Mouse (Mus musculus) midbrain, embryonic 11.5 days (tissue): ENCODE results near the gene Madcam1. TPM values are rescaled to one million over a fixed set of nuclear protein-coding genes. Genes with fewer than 3 reads are reported as not detected.
A peak's percentile ranks its signal among the peaks of the same experiment; 100 is the strongest.

Experiments
- ATAC-seq: fragments of 200-750 bp; cut with Nextera tagmentation; 2 replicates; pipeline ENCODE4 v1.8.0; 2017; ENCODE audit warnings: moderate TSS enrichment, moderate library complexity; ENCODE audit not compliant: low FRiP score
- DNase-seq: peaks from one replicate; pipeline ENCODE4 v3.0.0; 2015; ENCODE audit warnings: low spot score; ENCODE audit errors: missing footprints
- H3K27ac ChIP-seq: fragments of 300-500 bp; sonication (generic); 2 replicates; pipeline ENCODE4 v1.5.1; 2014; ENCODE audit warnings: low read depth, low read length
- H3K27me3 ChIP-seq: fragments of 300-500 bp; sonication (generic); 2 replicates; pipeline ENCODE4 v1.6.1; 2014; ENCODE audit warnings: mild to moderate bottlenecking, low read length, moderate library complexity, mixed read lengths; ENCODE audit not compliant: control insufficient read depth, insufficient read depth
- H3K36me3 ChIP-seq: fragments of 300-500 bp; sonication (generic); 2 replicates; pipeline ENCODE4 v1.6.1; 2014; ENCODE audit warnings: mild to moderate bottlenecking, low read length, moderate library complexity, mixed read lengths; ENCODE audit not compliant: control insufficient read depth, insufficient read depth
- H3K4me1 ChIP-seq: fragments of 300-500 bp; sonication (generic); 2 replicates; pipeline ENCODE4 v1.6.1; 2014; ENCODE audit warnings: low read length; ENCODE audit not compliant: control insufficient read depth, insufficient read depth
- H3K4me2 ChIP-seq: fragments of 300-500 bp; sonication (generic); 2 replicates; pipeline ENCODE4 v1.6.1; 2014; ENCODE audit warnings: mild to moderate bottlenecking, moderate library complexity
- H3K4me3 ChIP-seq: fragments of 300-500 bp; sonication (generic); 2 replicates; pipeline ENCODE4 v1.5.1; 2014; ENCODE audit warnings: low read depth, low read length
- H3K9ac ChIP-seq: fragments of 300-500 bp; sonication (generic); 2 replicates; pipeline ENCODE4 v1.6.1; 2014; ENCODE audit warnings: low read length
- H3K9me3 ChIP-seq: fragments of 300-500 bp; sonication (generic); 2 replicates; pipeline ENCODE4 v1.6.1; 2016; ENCODE audit warnings: low read length; ENCODE audit not compliant: control insufficient read depth
- WGBS: fragments of 180-500 bp; shearing (Covaris S2); extraction: QIAGEN DNeasy Blood & Tissue Kit; methylation state at CpG from one replicate; pipeline ENCODE4 v1.1.7; 2014; 5-methylcytosine and 5-hydroxymethylcytosine counted together
- polyA plus RNA-seq: library from polyadenylated mRNA; unstranded; fragments of >200 nt; fragmentation: Nextera tagmentation; extraction: Ambion mirVana; gene quantifications from 2 replicates; pipeline ENCODE4 v1.2.1, GENCODE M21; 2014

The Madcam1 gene
- polyA plus RNA-seq, 1 experiment from 2014 or later: 1.2 TPM

GRCm38 (mm10) chr10:79693580-79694378, 29.4 kb downstream of the Madcam1 start:
- no peak overlapping the region for H3K9ac ChIP-seq
- no peaks in the 10 kb centered on the region; the same call in 1 of the 2 replicates for H3K9me3 ChIP-seq
- 82% methylated on average over 12 of the region's 12 CpGs for WGBS

DNA sequence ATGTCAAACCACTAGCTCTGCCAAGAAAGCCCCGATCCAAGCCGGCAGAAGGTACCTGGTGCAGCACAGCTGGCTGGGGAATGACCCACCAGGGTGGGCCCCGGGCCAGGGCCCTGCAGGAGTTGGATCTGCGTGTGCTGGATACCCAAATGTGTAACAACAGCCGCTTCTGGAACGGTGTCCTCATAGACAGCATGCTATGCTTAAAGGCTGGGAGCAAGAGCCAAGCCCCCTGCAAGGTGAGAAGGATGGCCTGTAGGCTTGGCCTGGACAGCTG, 30.0 kb downstream of the Madcam1 start:
- Histone ChIP-seq H3K36me3 (no peaks in the 10 kb centered on the region), H3K27me3 (no peaks in the 10 kb centered on the region), H3K4me1 (no peaks in the 10 kb centered on the region), H3K4me2 (no peak overlapping the region), H3K9ac (no peak overlapping the region), H3K27ac (no peak overlapping the region), H3K4me3 (no peak overlapping the region), H3K9me3 (no peaks in the 10 kb centered on the region; the same call in 1 of the 2 replicates)
- no peak for ATAC-seq
- no peak for DNase-seq
- 84% methylated on average over 6 of the region's 6 CpGs for WGBS

More at GRCm38 (mm10) chr10:79693580-79694378, 29.4 kb downstream of the Madcam1 start:
- ATAC-seq: no peak
- Histone ChIP-seq H3K4me2 (no peak overlapping the region), H3K4me3 (no peak overlapping the region), H3K36me3 (0 out of 2 replicates have a peak, but pooled peaks cover 2% of the 10 kb centered on the region), H3K27ac (no peak overlapping the region), H3K4me1 (no peaks in the 10 kb centered on the region), H3K27me3 (no peaks in the 10 kb centered on the region)
- DNase-seq: no peak

DNA sequence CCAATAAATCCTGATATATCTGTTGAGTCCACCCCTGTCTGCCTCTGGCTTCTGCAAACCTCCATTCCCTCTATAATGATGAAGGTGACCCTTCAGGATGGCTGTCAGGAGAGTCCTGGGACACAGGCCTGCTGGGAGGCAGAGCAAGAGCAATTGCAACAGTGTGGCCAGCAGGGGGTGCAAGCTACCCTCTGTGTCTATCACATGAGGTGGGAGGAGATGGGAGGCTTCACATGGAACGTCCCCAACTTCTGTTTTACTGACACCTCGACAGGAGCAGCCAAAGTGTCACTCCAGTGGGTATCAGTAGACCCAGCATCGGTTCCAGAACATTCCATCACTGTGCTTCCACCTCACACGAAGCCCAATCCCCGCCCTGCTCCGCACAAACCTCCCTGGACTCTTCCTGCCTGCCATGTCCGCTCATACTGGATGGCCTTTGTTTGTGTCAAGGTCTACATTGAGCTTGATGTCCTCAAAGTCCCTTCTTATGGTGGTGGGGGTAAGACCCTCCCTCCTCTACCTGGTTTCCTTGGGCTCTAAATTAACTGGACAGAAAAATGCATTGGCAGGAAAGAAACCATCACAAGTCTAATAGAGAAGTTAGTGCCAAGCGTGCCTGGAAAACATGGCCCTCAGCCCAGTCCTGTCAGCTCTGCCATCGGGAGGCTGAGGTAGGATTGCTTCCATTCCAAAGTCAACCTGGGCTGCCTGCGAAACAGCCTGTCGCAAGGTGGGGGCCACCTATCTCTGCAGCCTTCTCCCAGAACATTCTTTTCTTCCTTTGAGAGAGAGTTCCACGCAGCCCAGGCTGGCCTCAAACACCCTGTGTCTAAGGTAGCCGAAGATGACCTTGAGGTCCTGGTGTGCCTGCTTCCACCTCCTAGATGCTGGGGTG, 31.1 kb downstream of the Madcam1 start:
- H3K36me3 ChIP-seq: no peaks in the 10 kb centered on the region
- no peaks in the 10 kb centered on the region for H3K27me3 ChIP-seq
- H3K27ac ChIP-seq: no peak overlapping the region
- WGBS: 65% methylated on average over 13 of the region's 13 CpGs
- no peak overlapping the region for H3K4me2 ChIP-seq
- no peak overlapping the region for H3K4me3 ChIP-seq
- H3K9me3 ChIP-seq: no peaks in the 10 kb centered on the region; the same call in 1 of the 2 replicates
- ATAC-seq: peak; percentile 71; the same call in 1 of the 2 replicates
- DNase-seq: no peak
- no peak overlapping the region for H3K9ac ChIP-seq
- H3K4me1 ChIP-seq: no peaks in the 10 kb centered on the region

- Histone ChIP-seq H3K27ac (no peak overlapping the region), H3K36me3 (no peaks in the 10 kb centered on the region), H3K27me3 (no peaks in the 10 kb centered on the region), H3K4me2 (no peak overlapping the region), H3K4me3 (no peak overlapping the region), H3K9ac (no peak overlapping the region), H3K9me3 (no peaks in the 10 kb centered on the region; the same call in 1 of the 2 replicates), H3K4me1 (no peaks in the 10 kb centered on the region)
- DNase-seq: no peak
- WGBS: 72% methylated on average over 9 of the region's 9 CpGs
- no peak for ATAC-seq
These were observed 31.8 kb downstream of the Madcam1 start for GRCm38 (mm10) chr10:79696129-79696651.

DNA sequence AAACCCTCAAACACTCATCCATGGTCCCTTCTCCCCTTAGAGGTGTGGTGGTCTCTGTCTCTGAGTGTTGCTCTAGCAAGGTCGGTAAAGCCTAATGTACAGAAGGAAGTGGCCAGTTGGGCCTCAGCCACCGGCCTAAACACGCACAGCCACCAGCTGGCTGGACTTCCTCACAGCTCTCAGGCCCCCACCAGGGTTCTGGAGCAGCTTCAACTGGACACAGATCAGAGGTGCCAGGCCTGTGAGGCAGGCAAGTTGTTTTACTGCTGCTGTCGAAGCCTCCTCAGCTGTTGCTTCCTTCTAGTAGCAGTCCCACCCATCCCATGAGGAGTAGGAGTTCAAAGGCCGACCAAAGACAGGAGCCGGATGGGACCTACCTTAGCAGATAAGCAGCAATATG, 33.6 kb downstream of the Madcam1 start:
- Histone ChIP-seq H3K9me3 (no peaks in the 10 kb centered on the region), H3K4me2 (no peak overlapping the region), H3K9ac (no peak overlapping the region), H3K4me3 (no peak overlapping the region), H3K27me3 (no peaks in the 10 kb centered on the region), H3K4me1 (no peaks in the 10 kb centered on the region), H3K36me3 (no peaks in the 10 kb centered on the region), H3K27ac (no peak overlapping the region)
- 86% methylated on average over 6 of the region's 6 CpGs for WGBS
- ATAC-seq (no peak), DNase-seq (no peak)

DNA sequence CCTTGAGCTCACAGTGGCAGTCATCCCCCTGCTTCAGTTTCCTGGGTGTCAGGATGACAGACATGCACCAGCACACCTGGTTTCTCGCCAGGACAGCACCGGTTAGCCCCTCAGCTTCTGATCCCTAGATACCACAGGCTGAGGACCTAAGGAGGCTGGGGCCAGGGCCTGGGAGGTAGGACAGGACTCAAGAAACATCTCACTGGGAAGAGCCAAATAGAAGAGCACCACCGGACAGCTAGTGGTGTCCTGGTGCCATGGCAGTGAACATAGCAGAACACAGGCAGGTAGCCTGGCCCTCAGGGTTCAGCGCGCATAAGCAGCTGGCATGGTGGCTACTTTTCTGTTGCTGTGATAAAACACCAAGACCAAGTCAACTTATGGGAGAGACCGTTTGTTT, 34.1 kb downstream of the Madcam1 start:
- no peaks in the 10 kb centered on the region for H3K27me3 ChIP-seq
- WGBS: 90% methylated on average over 6 of the region's 6 CpGs
- no peak overlapping the region for H3K9ac ChIP-seq
- no peak for ATAC-seq
- no peaks in the 10 kb centered on the region for H3K9me3 ChIP-seq
- H3K4me2 ChIP-seq: no peak overlapping the region
- no peaks in the 10 kb centered on the region for H3K36me3 ChIP-seq
- no peak overlapping the region for H3K4me3 ChIP-seq
- no peak for DNase-seq
- no peak overlapping the region for H3K27ac ChIP-seq
- H3K4me1 ChIP-seq: no peaks in the 10 kb centered on the region

DNA sequence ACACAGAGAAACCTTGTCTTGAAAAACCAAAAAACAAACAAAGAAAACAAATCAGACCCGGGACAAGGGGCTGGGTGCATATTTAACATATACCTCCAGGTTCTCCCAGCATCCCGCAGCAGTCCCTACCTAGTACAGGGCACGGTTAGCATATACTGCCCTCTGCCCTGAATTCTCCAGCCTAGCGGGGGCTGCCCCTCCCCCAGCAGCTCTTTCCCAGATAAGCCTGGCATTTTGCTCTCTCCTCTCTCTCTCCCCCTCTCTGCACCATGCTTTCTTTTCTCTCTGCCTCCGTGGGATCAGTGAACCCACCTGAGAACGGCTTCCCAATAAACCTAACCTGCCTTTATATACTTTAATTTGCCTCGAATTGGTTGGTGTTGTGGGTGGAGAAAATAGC, 36.3 kb downstream of the Madcam1 start:
- Histone ChIP-seq H3K27me3 (no peaks in the 10 kb centered on the region), H3K27ac (no peak overlapping the region), H3K9me3 (no peaks in the 10 kb centered on the region), H3K4me3 (no peak overlapping the region), H3K4me1 (peaks cover 8% of the 10 kb centered on the region), H3K4me2 (no peak overlapping the region), H3K9ac (no peak overlapping the region), H3K36me3 (no peaks in the 10 kb centered on the region)
- ATAC-seq (no peak), DNase-seq (no peak)
- WGBS: 48% methylated on average over 7 of the region's 7 CpGs

DNA sequence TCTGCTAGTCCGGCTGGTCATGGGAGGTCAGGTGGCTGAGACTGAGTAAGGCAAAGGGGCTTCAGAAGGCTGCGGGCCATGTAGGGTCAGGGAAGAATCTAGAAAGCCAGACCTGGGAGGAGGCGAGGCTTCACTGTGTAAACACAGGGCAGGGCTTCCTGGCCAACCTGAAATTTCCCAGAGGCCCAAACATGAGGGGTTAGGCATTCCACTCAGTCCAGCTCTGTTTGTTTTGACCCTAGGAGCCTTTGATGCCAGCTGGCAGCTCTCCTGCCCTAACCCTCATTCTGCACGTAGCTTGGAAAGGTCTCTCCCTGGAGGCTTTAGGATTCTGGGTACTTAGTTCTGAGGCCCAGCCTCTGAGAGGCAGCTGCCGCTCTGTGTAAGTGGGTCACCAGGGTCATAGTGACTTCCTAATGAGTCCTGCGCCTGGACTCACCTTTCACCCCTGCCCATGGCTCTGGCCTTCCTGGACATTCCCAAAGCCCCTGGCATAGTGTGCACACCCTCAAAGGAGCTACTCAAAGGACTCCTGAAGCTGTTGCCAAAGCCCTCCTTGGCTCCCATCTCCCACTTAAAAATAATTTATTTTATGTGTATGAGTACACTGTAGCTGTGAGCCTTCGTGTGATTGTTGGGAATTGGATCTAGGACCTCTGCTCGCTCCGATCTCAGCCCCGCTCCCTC, 37.2 kb downstream of the Madcam1 start:
- H3K9me3 ChIP-seq: no peaks in the 10 kb centered on the region
- no peak overlapping the region for H3K9ac ChIP-seq
- DNase-seq (no peak), ATAC-seq (no peak)
- WGBS: 63% methylated on average over 10 of the region's 10 CpGs
- no peaks in the 10 kb centered on the region for H3K27me3 ChIP-seq
- H3K27ac ChIP-seq: no peak overlapping the region
- no peaks in the 10 kb centered on the region for H3K36me3 ChIP-seq
- H3K4me3 ChIP-seq: no peak overlapping the region
- H3K4me2 ChIP-seq: no peak overlapping the region
- peaks cover 17% of the 10 kb centered on the region for H3K4me1 ChIP-seq
